Mouse (Mus musculus) embryonic facial prominence, embryonic 10.5 days (tissue): ENCODE measurements around the gene Ikbke. TPM values are rescaled to one million over a fixed set of nuclear protein-coding genes. Genes with fewer than 3 reads are reported as not detected.
A peak's percentile ranks its signal among the peaks of the same experiment; 100 is the strongest.
"Not testable (repeated sequence)": the region's sequence is repeated elsewhere in the genome, so short reads cannot be mapped to it uniquely, and the experiment has no call there.

Source experiments
- DNase-seq: peaks from one replicate; pipeline ENCODE4 v3.0.0-alpha.2; 2017; ENCODE audit warnings: low spot score
- H3K27ac ChIP-seq: fragments of 300-500 bp; sonication (generic); replicated peaks from 2 replicates; pipeline ENCODE4 v1.5.1; 2016; ENCODE audit warnings: mild to moderate bottlenecking
- H3K27me3 ChIP-seq: fragments of 300-500 bp; sonication (generic); replicated peaks from 2 replicates; pipeline ENCODE4 v1.6.1; 2016; ENCODE audit warnings: low read depth, mild to moderate bottlenecking; ENCODE audit not compliant: poor library complexity, severe bottlenecking
- H3K36me3 ChIP-seq: fragments of 300-500 bp; sonication (generic); replicated peaks from 2 replicates; pipeline ENCODE4 v1.6.1; 2016; ENCODE audit warnings: mild to moderate bottlenecking, moderate library complexity
- H3K4me1 ChIP-seq: fragments of 300-500 bp; sonication (generic); 2 replicates; pipeline ENCODE4 v1.6.1; 2016
- H3K4me3 ChIP-seq: fragments of 300-500 bp; sonication (generic); 2 replicates; pipeline ENCODE4 v1.5.1; 2016; ENCODE audit warnings: mild to moderate bottlenecking, moderate library complexity
- H3K9me3 ChIP-seq: fragments of 300-500 bp; sonication (generic); 2 replicates; pipeline ENCODE4 v1.6.1; 2016; ENCODE audit warnings: mild to moderate bottlenecking
- WGBS: fragments of 180-500 bp; shearing (Covaris S2); methylation state at CpG from one replicate; pipeline ENCODE4 v1.1.7; 2016; 5-methylcytosine and 5-hydroxymethylcytosine counted together
- polyA plus RNA-seq: library from polyadenylated mRNA; unstranded; fragments of >200 nt; fragmentation: Nextera tagmentation; extraction: Ambion mirVana; gene quantifications from 2 replicates; pipeline ENCODE4 v1.2.1, GENCODE M21; 2016

The Ikbke gene
- polyA plus RNA-seq, 1 experiment from 2014 or later: 1.6 TPM

DNA sequence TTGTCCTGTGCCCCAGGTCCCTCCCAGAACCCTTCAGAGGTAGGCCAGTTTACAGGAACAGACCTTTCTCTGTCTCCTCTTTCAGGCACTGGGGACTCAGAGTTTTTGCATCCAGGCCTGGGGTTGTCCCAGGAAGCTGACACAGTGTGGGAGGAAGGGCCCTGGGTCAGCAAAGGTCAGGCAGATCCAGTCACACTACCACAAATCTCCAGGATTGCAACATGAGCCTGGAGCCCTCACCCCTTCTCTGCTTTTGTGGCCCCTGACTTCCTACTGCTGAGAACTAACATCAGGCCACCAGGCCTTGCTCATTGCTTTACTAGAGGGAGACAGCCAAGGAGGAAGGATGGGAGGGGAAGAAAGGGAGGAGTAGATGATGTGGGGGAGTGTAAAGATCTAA lies 2.6 kb downstream of the Ikbke start:
- Histone ChIP-seq H3K4me3 (no peak overlapping the region), H3K36me3 (no peaks in the 10 kb centered on the region), H3K27ac (peak overlapping the region; percentile 24), H3K9me3 (no peaks in the 10 kb centered on the region), H3K27me3 (no peaks in the 10 kb centered on the region), H3K4me1 (peaks cover 50% of the 10 kb centered on the region)
- no peak for DNase-seq

DNA sequence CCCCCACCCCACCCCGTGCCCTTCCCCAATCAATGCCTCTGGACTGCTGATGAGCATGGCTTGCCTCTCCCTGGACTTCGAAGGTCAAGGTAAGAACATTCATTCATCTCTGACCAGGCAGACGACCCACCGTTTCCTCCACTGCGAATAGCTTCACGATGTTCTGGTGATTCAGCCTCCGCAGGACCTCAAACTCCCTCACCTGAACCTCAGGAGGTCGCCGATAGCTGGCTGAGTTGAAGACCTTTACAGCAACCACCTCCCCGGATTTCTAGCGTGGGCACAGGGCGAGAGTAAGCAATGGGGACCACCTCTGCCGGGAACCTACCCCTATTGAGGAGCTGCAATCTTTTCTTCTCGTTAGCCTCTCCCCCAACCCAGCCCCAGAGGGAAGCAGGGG lies 3.8 kb downstream of the Ikbke start:
- no peaks in the 10 kb centered on the region for H3K9me3 ChIP-seq
- no peaks in the 10 kb centered on the region for H3K27me3 ChIP-seq
- peaks cover 50% of the 10 kb centered on the region for H3K4me1 ChIP-seq
- H3K4me3 ChIP-seq: no peak overlapping the region
- WGBS: 79% methylated on average over 14 of the region's 14 CpGs
- DNase-seq: no peak
- H3K36me3 ChIP-seq: no peaks in the 10 kb centered on the region
- no peak overlapping the region for H3K27ac ChIP-seq

DNA sequence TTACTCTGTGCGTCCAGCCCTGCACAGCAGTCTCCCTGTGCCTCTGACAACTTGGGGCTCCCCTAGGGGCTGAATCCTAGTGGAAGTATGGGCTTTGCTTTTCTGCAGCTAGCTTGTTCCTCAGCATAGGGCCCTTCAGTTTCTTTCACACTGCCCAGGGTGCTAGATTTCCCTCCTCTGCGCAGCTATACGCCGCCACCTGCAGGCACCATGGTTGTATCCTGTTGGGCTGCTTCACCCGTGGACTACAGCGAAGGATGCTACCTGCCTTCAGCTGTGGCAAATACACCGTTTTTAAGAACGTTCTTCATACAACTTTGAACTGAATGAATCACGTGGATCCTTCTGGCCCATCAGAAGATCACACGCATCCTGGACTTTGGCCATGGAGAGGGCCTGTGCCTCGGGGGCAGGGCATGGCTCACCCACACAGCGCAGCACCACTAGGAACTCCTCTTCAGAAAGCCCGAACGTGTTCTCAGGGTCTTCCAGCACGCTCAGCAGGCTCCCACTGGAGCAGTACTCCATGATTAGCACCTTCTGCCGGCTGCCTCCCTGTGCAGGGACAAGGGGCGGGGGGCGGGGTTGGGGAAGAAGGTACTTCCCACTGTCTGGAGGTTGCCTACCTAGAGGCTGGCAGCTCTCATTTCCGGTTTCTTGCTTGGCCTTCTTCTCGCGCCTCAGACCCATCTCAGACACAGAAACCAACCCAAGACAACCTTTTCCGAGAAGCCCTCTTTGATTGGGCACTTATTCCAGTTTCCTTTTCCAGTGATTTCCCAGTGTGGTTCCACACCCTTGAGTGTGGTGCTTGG lies 4.5 kb downstream of the Ikbke start:
- Histone ChIP-seq H3K27me3 (peaks cover 1% of the 10 kb centered on the region; the same call in 1 of the 2 replicates), H3K36me3 (no peaks in the 10 kb centered on the region), H3K4me1 (peaks cover 48% of the 10 kb centered on the region), H3K9me3 (no peaks in the 10 kb centered on the region), H3K27ac (no peak overlapping the region), H3K4me3 (no peak overlapping the region)
- DNase-seq: no peak
- WGBS: 48% methylated on average over 22 of the region's 22 CpGs

DNA sequence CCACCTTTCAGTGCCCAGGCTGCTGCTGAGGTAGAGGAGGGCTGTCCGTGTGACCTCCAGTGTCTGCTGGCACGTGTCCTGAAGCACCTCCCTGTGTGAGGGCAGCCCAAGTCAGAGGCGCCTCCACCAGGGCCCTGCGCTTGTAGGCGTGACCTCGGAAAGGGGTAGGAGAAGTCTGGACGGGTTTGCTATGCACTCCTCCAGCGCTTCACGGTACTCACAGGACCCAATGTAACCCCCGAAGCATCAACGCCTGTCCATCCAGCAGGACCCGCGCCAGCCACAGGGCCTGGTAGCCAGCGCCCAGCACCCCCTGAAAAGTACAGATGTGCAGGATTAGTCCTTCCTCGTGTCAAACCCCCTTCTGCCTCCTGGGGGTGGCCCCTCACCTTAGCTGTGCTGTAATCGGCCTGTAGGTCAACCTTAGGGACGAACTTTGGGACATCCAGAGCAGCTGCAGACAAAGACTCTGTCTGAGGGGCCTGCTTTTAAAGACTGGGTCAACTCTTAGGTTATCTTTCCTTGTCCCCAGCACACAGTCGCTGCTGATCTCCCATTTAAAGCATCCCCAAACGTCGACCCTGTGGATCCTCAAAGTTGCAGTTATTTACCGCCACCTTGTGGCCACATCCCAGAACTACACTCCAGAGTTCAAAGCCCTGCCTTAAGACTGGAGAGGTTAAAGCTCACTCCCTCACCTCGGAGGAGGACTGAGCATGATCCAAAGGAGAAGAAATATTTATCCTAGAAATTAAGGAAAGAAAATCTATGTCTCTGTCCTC lies 9.4 kb downstream of the Ikbke start:
- Histone ChIP-seq H3K4me3 (no peak overlapping the region), H3K27me3 (peaks cover 11% of the 10 kb centered on the region), H3K4me1 (peaks cover 19% of the 10 kb centered on the region), H3K27ac (no peak overlapping the region), H3K9me3 (no peaks in the 10 kb centered on the region), H3K36me3 (no peaks in the 10 kb centered on the region)
- DNase-seq: peak; percentile 84
- WGBS: 29% methylated on average over 22 of the region's 22 CpGs

- WGBS: 83% methylated on average over 10 of the region's 10 CpGs
- H3K27ac ChIP-seq: no peak overlapping the region
- H3K9me3 ChIP-seq: no peaks in the 10 kb centered on the region
- H3K4me1 ChIP-seq: peaks cover 17% of the 10 kb centered on the region
- H3K4me3 ChIP-seq: no peak overlapping the region
- DNase-seq: no peak
- H3K36me3 ChIP-seq: no peaks in the 10 kb centered on the region
- H3K27me3 ChIP-seq: peaks cover 11% of the 10 kb centered on the region
These were observed 10.6 kb downstream of the Ikbke start for GRCm38 (mm10) chr1:131268776-131269175.

GRCm38 (mm10) chr1:131263905-131264304 lies 15.5 kb downstream of the Ikbke start:
- 76% methylated on average over 12 of the region's 12 CpGs for WGBS
- DNase-seq: no peak
- Histone ChIP-seq H3K27me3 (peaks cover 14% of the 10 kb centered on the region), H3K27ac (no peak overlapping the region), H3K36me3 (no peaks in the 10 kb centered on the region), H3K4me3 (no peak overlapping the region), H3K9me3 (no peaks in the 10 kb centered on the region), H3K4me1 (no peaks in the 10 kb centered on the region)

- Histone ChIP-seq H3K4me3 (no peak overlapping the region), H3K9me3 (no peaks in the 10 kb centered on the region), H3K4me1 (no peaks in the 10 kb centered on the region), H3K36me3 (no peaks in the 10 kb centered on the region), H3K27me3 (peaks cover 14% of the 10 kb centered on the region), H3K27ac (no peak overlapping the region)
- DNase-seq: peak; percentile 83
- WGBS: 30% methylated on average over 10 of the region's 10 CpGs
These were observed 19.1 kb downstream of the Ikbke start for GRCm38 (mm10) chr1:131260309-131260656.

- WGBS: 65% methylated on average over 10 of the region's 10 CpGs
- H3K4me1 ChIP-seq: no peaks in the 10 kb centered on the region
- DNase-seq: no peak
These were observed 19.6 kb downstream of the Ikbke start for GRCm38 (mm10) chr1:131259632-131260308.

DNA sequence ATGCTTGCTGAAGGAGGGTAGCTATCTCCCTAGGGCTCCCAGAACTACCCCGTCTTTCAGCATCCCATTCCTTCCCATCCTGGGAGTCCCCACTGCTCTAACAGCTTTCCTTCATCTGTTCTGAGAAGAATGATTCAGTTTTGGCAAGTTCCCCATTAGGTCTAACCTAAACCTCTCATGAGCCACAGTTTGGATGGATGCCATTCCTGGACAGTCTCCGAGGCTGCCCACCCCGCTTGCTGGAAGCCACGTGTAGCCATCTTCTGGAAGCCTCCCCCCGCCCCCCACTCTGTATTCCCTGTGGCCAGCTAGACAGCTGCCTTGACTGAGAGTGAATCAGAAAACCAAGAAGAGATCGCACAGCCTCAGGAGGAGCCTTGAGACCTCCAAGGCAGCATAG lies 22.1 kb downstream of the Ikbke start:
- no peak overlapping the region for H3K4me3 ChIP-seq
- no peaks in the 10 kb centered on the region for H3K36me3 ChIP-seq
- no peaks in the 10 kb centered on the region for H3K4me1 ChIP-seq
- no peaks in the 10 kb centered on the region for H3K9me3 ChIP-seq
- peaks cover 18% of the 10 kb centered on the region for H3K27me3 ChIP-seq
- 87% methylated on average over 6 of the region's 6 CpGs for WGBS
- DNase-seq: no peak
- H3K27ac ChIP-seq: no peak overlapping the region

More at GRCm38 (mm10) chr1:131259632-131260308, 19.6 kb downstream of the Ikbke start:
- no peaks in the 10 kb centered on the region for H3K9me3 ChIP-seq
- H3K36me3 ChIP-seq: no peaks in the 10 kb centered on the region
- H3K27ac ChIP-seq: no peak overlapping the region
- peaks cover 14% of the 10 kb centered on the region for H3K27me3 ChIP-seq
- no peak overlapping the region for H3K4me3 ChIP-seq

GRCm38 (mm10) chr1:131252516-131253250 lies 26.7 kb downstream of the Ikbke start:
- not testable (repeated sequence) for H3K36me3 ChIP-seq, H3K4me1 ChIP-seq, H3K9me3 ChIP-seq, DNase-seq, H3K27ac ChIP-seq, H3K4me3 ChIP-seq
- WGBS: 84% methylated on average over 7 of the region's 7 CpGs
- H3K27me3 ChIP-seq: peaks cover 25% of the 10 kb centered on the region

DNA sequence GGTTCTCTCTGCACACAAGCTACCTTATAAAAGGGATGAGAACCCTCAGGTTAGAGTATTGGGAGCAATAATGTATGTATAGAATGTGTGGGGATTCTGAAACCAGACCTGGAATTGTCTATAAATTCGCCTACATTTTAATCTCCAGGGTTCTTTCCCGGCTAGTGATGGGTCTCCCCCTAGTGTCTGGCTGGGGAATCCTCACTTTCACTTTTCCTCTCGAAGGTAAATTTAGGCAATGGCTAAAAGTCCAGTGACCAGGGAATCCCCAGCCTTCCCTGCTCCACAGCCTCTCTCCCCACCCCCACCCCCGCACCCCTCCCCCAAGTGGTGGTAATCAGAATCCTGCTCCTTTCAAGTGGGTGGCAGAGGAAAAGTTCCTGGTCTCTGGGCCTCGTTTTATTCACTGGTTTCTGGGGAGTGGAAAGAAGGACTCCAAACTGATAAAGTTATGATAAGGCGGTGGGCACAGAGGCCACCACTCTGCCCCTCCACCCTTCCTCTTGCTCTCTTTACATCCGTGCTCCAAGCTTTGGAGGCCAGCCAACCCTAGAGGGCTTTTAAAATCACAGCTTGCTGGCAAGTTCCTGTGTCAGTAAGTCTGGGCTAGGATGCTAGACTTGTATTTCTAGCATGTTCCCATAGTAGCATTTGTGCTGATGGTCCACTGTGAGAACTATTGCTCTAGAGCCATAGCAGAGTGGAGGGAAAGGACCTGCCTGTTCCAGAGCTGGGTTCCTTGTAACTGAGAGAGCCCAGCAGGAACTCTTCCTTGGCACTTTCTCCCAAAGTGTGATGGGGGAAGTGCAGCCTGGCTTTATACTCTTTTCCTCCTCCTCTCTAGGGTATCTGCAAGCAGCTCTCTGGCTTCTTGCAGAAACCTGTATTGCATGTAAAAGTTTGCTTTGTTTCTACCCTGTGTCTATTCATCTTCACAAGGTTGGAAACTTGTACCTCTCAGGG lies 32.7 kb downstream of the Ikbke start:
- Histone ChIP-seq H3K27me3 (peaks cover 81% of the 10 kb centered on the region), H3K4me1 (peaks cover 24% of the 10 kb centered on the region), H3K4me3 (no peak overlapping the region), H3K27ac (no peak overlapping the region), H3K36me3 (no peaks in the 10 kb centered on the region), H3K9me3 (no peaks in the 10 kb centered on the region)
- WGBS: 21% methylated on average over 7 of the region's 7 CpGs
- peak; percentile 38 for DNase-seq
